Mouse (Mus musculus): ENCODE data around the gene Trim38. TPM values are rescaled to one million over a fixed set of nuclear protein-coding genes. Genes with fewer than 3 reads are reported as not detected.
"Not testable (repeated sequence)": the region's sequence is repeated elsewhere in the genome, so short reads cannot be mapped to it uniquely, and the experiment has no call there.

Gene Trim38
- polyA plus RNA-seq, 1 experiment from 2014 or later, result not detected

DNA sequence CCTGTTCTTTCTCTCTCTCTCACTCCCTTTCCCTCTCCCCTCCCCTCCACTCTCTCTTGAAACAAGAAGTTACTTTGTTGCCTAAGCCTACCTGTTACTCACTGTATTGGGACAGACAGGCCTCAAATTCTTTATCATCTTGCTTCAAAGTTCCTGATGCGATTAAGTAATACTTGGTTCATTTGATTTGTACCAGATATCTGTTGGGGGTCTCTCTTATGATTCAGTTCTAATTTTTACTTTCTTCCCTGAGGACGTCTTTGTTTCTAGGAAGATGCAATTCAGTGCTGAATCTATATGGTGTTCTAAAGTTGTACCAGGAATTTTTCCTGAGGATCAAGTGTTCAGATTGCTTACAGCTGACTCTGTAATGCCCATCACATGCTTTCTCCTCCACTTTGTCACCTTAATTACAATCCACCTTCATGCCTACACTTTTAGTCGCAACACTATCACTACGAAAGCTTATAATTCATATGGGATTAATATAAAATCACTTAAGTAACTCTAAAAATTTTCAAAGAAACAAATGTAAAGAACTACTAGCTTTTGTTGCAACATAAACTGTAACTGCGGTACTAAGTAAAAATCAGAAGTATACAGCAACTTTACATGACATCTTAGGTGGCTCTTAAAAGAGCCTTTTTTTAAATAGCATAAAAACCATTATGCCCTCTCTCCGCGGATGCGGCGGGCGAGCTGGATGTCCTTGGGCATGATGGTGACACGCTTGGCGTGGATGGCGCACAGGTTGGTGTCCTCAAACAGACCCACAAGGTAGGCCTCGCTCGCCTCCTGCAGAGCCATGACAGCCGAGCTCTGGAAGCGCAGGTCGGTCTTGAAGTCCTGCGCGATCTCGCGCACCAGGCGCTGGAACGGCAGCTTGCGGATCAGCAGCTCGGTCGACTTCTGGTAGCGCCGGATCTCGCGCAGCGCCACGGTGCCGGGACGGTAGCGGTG, 25.0 kb upstream of the Trim38 start:
- Histone ChIP-seq H3K4me2 (ENCODE audit: low read depth, low read length) (peak overlapping the region; percentile 77), H3K4me3 (ENCODE audit: low read length) (peak overlapping the region; percentile 56), H3K9ac (ENCODE audit: low read length) (peak overlapping the region; percentile 72), H3K9me3 (replicated peaks; ENCODE audit: control insufficient read depth, low read length) (no peaks in the 10 kb centered on the region), H3K4me1 (ENCODE audit: control insufficient read depth, insufficient read depth, low read length) (peaks cover 27% of the 10 kb centered on the region), H3K36me3 (ENCODE audit: control insufficient read depth, insufficient read depth) (no peaks in the 10 kb centered on the region), H3K27me3 (ENCODE audit: control insufficient read depth, insufficient read depth, low read length) (no peaks in the 10 kb centered on the region), H3K27ac (ENCODE audit: low read length) (peak overlapping the region; percentile 67)
- 4% methylated on average over 19 of the region's 36 CpGs for WGBS
- ATAC-seq (replicated peaks; ENCODE audit: extremely low read depth, insufficient read depth, low FRiP score), result no peak

DNA sequence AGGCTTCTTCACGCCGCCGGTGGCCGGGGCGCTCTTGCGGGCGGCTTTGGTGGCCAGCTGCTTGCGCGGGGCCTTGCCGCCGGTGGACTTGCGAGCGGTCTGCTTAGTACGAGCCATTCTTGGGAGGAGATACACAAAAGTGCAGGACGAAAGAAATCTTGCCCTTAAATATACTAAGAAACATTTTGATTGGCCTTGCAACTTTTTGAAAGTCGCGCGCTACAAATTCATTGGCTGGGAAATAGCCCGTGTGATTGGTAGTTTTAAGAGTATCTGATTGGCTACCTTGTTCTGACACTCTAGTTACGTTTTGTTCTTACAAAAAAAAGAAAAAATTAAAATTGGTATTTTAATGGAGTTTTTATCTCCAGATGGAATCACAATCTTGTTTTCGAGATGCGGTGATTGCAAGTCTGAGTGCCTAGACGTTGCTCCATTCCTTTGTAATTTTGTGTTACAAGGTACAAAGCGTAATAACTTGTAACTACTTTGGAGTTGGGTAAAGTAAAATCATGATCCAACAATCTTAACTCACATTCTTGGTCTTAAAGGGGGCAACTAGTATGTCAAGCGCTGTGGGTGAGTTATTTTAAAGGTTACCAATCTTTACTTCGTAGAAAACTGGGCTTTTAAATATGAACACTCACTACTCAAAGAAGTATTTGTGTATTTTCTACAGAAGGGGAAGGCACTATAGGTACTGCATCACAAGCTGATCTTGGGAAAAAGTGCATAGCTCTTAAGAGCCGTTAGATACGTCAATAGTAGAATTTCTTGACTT, 24.1 kb upstream of the Trim38 start, which contains the start of gene Hist1h3c:
Gene Hist1h3c, minus strand, starts transcription at position 222 of the 781 bp plus-strand sequence.
- ATAC-seq (replicated peaks; ENCODE audit: extremely low read depth, insufficient read depth, low FRiP score), result peak; percentile 52
- peak within 1 kb of the TSS; percentile 56 for H3K4me3 ChIP-seq (ENCODE audit: low read length)

DNA sequence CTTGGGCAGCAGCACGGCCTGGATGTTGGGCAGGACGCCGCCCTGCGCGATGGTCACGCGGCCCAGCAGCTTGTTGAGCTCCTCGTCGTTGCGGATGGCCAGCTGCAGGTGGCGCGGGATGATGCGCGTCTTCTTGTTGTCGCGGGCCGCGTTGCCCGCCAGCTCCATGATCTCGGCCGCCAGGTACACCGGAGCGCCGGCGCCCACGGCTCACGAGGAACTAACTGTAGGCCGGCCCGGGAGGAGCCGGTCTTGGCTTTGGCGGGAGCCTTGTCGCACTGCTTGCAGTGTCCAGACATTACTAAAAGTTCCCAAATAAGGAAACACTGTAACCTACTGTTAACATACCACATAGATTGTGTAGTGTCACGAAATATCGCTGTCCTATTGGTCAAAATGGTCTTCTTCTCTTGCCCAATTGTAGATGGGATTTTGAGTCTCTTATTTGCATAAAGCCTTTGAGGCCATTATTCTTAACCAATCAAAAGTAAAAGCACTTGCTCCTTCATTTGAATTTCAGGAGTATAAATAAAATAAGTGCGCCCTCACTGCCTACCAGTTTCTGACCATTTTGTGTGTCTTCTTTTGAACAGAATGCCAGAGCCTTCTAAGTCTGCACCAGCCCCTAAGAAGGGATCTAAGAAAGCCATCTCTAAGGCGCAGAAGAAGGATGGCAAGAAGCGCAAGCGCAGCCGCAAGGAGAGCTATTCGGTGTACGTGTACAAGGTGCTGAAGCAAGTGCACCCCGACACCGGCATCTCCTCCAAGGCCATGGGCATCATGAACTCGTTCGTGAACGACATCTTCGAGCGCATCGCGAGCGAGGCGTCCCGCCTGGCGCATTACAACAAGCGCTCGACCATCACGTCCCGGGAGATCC, 23.3 kb upstream of the Trim38 start, which contains the start of gene Hist1h2bb:
Gene Hist1h2bb, plus strand, starts transcription at position 534 of the 880 bp plus-strand sequence.
- Histone ChIP-seq H3K4me2 (ENCODE audit: low read depth, low read length) (peak within 1 kb of the TSS; percentile 77), H3K4me1 (ENCODE audit: control insufficient read depth, insufficient read depth, low read length) (peaks cover 19% of the 10 kb centered on the region), H3K4me3 (ENCODE audit: low read length) (peak within 1 kb of the TSS; percentile 56), H3K27ac (ENCODE audit: low read length) (peak within 1 kb of the TSS; percentile 99), H3K9ac (ENCODE audit: low read length) (peak within 1 kb of the TSS; percentile 77)
- ATAC-seq (replicated peaks; ENCODE audit: extremely low read depth, insufficient read depth, low FRiP score), result peak; percentile 91
- H3K36me3 ChIP-seq (ENCODE audit: control insufficient read depth, insufficient read depth); H3K27me3 ChIP-seq (ENCODE audit: control insufficient read depth, insufficient read depth, low read length); H3K9me3 ChIP-seq (replicated peaks; ENCODE audit: control insufficient read depth, low read length): not testable (repeated sequence)
- 1% methylated on average over 36 of the region's 58 CpGs for WGBS

More for the DNA sequence above, 24.1 kb upstream of the Trim38 start, which contains the start of gene Hist1h3c:
- no peaks in the 10 kb centered on the region for H3K27me3 ChIP-seq (ENCODE audit: control insufficient read depth, insufficient read depth, low read length)
- peak within 1 kb of the TSS; percentile 77 for H3K9ac ChIP-seq (ENCODE audit: low read length)
- H3K4me2 ChIP-seq (ENCODE audit: low read depth, low read length), result peak within 1 kb of the TSS; percentile 77
- H3K4me1 ChIP-seq (ENCODE audit: control insufficient read depth, insufficient read depth, low read length), result peaks cover 23% of the 10 kb centered on the region
- WGBS, result under 1% methylated on average over 28 of the region's 28 CpGs
- no peaks in the 10 kb centered on the region for H3K36me3 ChIP-seq (ENCODE audit: control insufficient read depth, insufficient read depth)
- no peaks in the 10 kb centered on the region for H3K9me3 ChIP-seq (replicated peaks; ENCODE audit: control insufficient read depth, low read length)
- peak within 1 kb of the TSS; percentile 99 for H3K27ac ChIP-seq (ENCODE audit: low read length)

DNA sequence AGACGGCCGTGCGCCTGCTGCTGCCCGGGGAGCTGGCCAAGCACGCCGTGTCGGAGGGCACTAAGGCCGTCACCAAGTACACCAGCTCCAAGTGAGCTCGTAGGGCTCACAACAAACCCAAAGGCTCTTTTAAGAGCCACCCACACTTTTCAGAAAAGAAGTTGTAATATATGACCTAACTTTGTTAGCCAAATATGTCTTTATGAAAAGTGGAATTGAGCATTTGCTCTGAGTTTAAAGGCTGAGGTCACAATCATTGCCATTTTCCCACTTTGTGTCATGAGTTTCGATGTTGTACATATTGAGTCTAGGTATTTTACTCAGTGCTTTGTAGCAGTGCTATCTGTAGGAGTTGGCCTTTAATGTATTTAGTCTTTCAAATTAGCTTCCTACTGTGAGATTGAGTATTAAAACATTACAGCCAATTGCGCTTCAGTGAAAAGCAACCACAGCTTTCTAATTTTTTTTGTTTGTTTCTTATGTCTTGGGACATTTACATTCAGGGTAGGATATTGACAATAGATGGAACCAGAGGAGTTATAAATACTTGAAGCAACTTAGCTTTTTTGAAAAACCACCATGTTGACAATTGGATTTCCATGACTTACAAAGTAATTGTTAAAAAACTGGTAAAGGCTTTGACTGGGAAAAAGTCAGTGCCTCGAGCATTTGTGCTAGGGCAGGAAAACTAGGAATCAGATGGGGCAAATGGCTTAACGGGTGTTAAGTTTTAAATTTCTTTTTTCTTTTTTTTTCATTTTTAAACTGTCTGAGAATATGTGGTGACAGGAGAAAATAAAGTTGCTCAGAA, 22.4 kb upstream of the Trim38 start:
- peak overlapping the region; percentile 77 for H3K4me2 ChIP-seq (ENCODE audit: low read depth, low read length)
- H3K4me1 ChIP-seq (ENCODE audit: control insufficient read depth, insufficient read depth, low read length), result peaks cover 14% of the 10 kb centered on the region
- H3K9me3 ChIP-seq (replicated peaks; ENCODE audit: control insufficient read depth, low read length), result no peaks in the 10 kb centered on the region
- H3K4me3 ChIP-seq (ENCODE audit: low read length), result peak overlapping the region; percentile 56
- WGBS, result 8% methylated on average over 10 of the region's 13 CpGs
- H3K9ac ChIP-seq (ENCODE audit: low read length), result peak overlapping the region; percentile 71
- ATAC-seq (replicated peaks; ENCODE audit: extremely low read depth, insufficient read depth, low FRiP score), result peak; percentile 8; the same call in 1 of the 2 replicates
- H3K27ac ChIP-seq (ENCODE audit: low read length), result peak overlapping the region; percentile 99
- H3K27me3 ChIP-seq (ENCODE audit: control insufficient read depth, insufficient read depth, low read length), result no peaks in the 10 kb centered on the region
- no peaks in the 10 kb centered on the region for H3K36me3 ChIP-seq (ENCODE audit: control insufficient read depth, insufficient read depth)

DNA sequence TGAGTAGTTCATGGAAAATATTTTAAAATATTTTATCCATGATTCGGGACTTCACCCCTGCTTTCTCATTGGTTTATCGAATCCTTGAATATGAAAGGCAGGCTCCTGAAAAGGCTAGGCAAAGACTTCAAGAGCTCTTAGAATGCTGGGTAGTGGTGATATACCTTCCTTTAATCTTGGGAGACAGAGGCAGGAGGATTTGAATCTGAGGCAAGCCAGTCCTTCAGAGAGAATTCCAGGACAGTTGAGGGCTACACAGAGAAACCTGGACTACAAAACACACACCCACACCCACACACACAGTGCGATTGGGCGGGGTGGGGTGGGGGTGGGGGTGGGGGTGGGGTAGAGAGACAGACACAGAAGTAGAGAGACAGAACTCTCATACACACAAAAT, 21.8 kb upstream of the Trim38 start:
- ATAC-seq (replicated peaks; ENCODE audit: extremely low read depth, insufficient read depth, low FRiP score), result no peak
- H3K9me3 ChIP-seq (replicated peaks; ENCODE audit: control insufficient read depth, low read length), result no peaks in the 10 kb centered on the region
- H3K27ac ChIP-seq (ENCODE audit: low read length), result peak overlapping the region; percentile 99
- no peak overlapping the region for H3K4me3 ChIP-seq (ENCODE audit: low read length)
- H3K36me3 ChIP-seq (ENCODE audit: control insufficient read depth, insufficient read depth), result no peaks in the 10 kb centered on the region
- peak overlapping the region; percentile 71 for H3K9ac ChIP-seq (ENCODE audit: low read length)
- H3K4me2 ChIP-seq (ENCODE audit: low read depth, low read length), result peak overlapping the region; percentile 77
- no peaks in the 10 kb centered on the region for H3K27me3 ChIP-seq (ENCODE audit: control insufficient read depth, insufficient read depth, low read length)
- H3K4me1 ChIP-seq (ENCODE audit: control insufficient read depth, insufficient read depth, low read length), result peaks cover 14% of the 10 kb centered on the region
- WGBS, result 16% methylated on average over 4 of the region's 4 CpGs

DNA sequence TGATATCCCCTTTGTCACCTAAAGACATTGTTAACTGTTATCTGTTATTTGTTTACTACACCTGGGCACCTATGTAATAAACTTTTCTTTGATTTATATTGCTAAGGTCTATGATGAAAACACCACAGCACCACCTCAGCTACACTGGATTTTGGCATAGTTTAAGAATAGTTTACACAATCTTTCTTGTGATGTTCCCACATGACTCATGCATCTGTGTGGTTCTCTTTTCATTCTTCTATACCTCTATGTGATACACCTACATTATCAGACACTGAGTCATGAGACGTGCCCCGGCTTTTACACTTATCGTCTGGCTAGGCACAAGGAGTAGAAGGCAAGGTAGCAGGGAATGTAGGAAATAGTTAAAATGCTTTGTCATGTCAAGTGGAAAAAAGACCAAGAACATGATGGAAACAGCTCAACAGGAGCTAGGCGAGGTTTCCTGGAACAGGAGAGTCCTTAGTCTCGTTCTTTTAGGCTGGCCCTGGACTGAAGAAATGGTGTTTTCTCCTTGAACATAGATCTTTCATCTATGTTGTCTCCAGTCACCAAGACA, 20.1 kb upstream of the Trim38 start:
- 81% methylated on average over 5 of the region's 5 CpGs for WGBS
- Histone ChIP-seq H3K9ac (ENCODE audit: low read length) (no peak overlapping the region), H3K4me1 (ENCODE audit: control insufficient read depth, insufficient read depth, low read length) (peaks cover 14% of the 10 kb centered on the region), H3K27me3 (ENCODE audit: control insufficient read depth, insufficient read depth, low read length) (no peaks in the 10 kb centered on the region), H3K4me3 (ENCODE audit: low read length) (no peak overlapping the region), H3K4me2 (ENCODE audit: low read depth, low read length) (no peak overlapping the region), H3K9me3 (replicated peaks; ENCODE audit: control insufficient read depth, low read length) (no peaks in the 10 kb centered on the region), H3K36me3 (ENCODE audit: control insufficient read depth, insufficient read depth) (no peaks in the 10 kb centered on the region), H3K27ac (ENCODE audit: low read length) (no peak overlapping the region)
- no peak for ATAC-seq (replicated peaks; ENCODE audit: extremely low read depth, insufficient read depth, low FRiP score)

DNA sequence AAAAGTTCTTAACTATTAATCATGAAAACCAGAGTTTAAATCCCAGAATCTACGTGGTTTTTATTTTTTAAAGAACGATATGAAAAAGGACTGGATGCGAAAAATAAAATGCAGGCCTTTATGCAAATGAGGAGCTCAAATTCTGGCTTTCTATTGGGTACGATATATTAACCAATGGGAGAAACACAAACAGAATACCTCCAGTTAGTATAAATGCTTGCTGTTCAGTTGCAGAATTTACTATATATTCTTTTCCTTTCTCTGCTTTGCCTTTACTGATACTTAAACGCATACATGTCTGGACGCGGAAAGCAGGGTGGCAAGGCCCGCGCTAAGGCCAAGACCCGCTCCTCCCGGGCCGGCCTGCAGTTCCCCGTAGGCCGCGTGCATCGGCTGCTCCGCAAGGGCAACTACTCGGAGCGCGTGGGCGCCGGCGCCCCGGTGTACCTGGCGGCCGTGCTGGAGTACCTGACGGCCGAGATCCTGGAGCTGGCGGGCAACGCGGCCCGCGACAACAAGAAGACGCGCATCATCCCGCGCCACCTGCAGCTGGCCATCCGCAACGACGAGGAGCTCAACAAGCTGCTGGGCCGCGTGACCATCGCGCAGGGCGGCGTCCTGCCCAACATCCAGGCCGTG, 18.8 kb upstream of the Trim38 start, which contains the start of gene Hist1h2ab:
Gene Hist1h2ab, plus strand, starts transcription at position 288 of the 639 bp plus-strand sequence.
- Histone ChIP-seq H3K4me2 (ENCODE audit: low read depth, low read length) (peak within 1 kb of the TSS; percentile 76), H3K4me3 (ENCODE audit: low read length) (peak within 1 kb of the TSS; percentile 53), H3K27ac (ENCODE audit: low read length) (peak within 1 kb of the TSS; percentile 94), H3K4me1 (ENCODE audit: control insufficient read depth, insufficient read depth, low read length) (peaks cover 14% of the 10 kb centered on the region), H3K9ac (ENCODE audit: low read length) (peak within 1 kb of the TSS; percentile 75)
- not testable (repeated sequence) for H3K36me3 ChIP-seq (ENCODE audit: control insufficient read depth, insufficient read depth); H3K9me3 ChIP-seq (replicated peaks; ENCODE audit: control insufficient read depth, low read length); H3K27me3 ChIP-seq (ENCODE audit: control insufficient read depth, insufficient read depth, low read length)
- 0 out of 2 replicates have a peak, but pooled peaks have one; percentile 21 for ATAC-seq (replicated peaks; ENCODE audit: extremely low read depth, insufficient read depth, low FRiP score)
- 2% methylated on average over 29 of the region's 47 CpGs for WGBS

Data from heart, embryonic 16.5 days (tissue).